Mouse (Mus musculus): ENCODE measurements at regions not wholly inside any gene's neighbourhood (a gene's known extent, or its start where the extent isn't known, plus 50 kb on each side); places are given as distances from the start of the nearest gene placed in this dataset.

GRCm38 (mm10) chr15:57644331-57644953 lies 167.0 kb upstream of the Slc22a22 start:
- no peak for ATAC-seq
- Histone ChIP-seq H3K9ac (ENCODE audit: low read depth, low read length) (no peak overlapping the region), H3K4me3 (ENCODE audit: low read length) (no peak overlapping the region), H3K4me1 (ENCODE audit: control insufficient read depth, insufficient read depth, low read length) (no peaks in the 10 kb centered on the region), H3K27me3 (replicated peaks; ENCODE audit: control insufficient read depth, insufficient read depth, low read length) (no peaks in the 10 kb centered on the region), H3K4me2 (ENCODE audit: low read depth, low read length) (no peak overlapping the region), H3K27ac (ENCODE audit: low read length) (no peak overlapping the region), H3K36me3 (ENCODE audit: control insufficient read depth, insufficient read depth, low read length) (no peaks in the 10 kb centered on the region), H3K9me3 (ENCODE audit: control insufficient read depth, low read length) (no peaks in the 10 kb centered on the region)
- WGBS = 58% methylated on average over 11 of the region's 11 CpGs

GRCm38 (mm10) chr15:57639115-57639514 lies 161.7 kb upstream of the Slc22a22 start:
- H3K9me3 ChIP-seq (ENCODE audit: control insufficient read depth, low read length) = no peaks in the 10 kb centered on the region
- H3K4me3 ChIP-seq (ENCODE audit: low read length) = no peak overlapping the region
- no peak overlapping the region for H3K4me2 ChIP-seq (ENCODE audit: low read depth, low read length)
- no peaks in the 10 kb centered on the region for H3K27me3 ChIP-seq (replicated peaks; ENCODE audit: control insufficient read depth, insufficient read depth, low read length)
- H3K36me3 ChIP-seq (ENCODE audit: control insufficient read depth, insufficient read depth, low read length) = no peaks in the 10 kb centered on the region
- no peak overlapping the region for H3K27ac ChIP-seq (ENCODE audit: low read length)
- H3K9ac ChIP-seq (ENCODE audit: low read depth, low read length) = no peak overlapping the region
- WGBS = 67% methylated on average over 7 of the region's 7 CpGs
- ATAC-seq = no peak
- H3K4me1 ChIP-seq (ENCODE audit: control insufficient read depth, insufficient read depth, low read length) = no peaks in the 10 kb centered on the region

DNA sequence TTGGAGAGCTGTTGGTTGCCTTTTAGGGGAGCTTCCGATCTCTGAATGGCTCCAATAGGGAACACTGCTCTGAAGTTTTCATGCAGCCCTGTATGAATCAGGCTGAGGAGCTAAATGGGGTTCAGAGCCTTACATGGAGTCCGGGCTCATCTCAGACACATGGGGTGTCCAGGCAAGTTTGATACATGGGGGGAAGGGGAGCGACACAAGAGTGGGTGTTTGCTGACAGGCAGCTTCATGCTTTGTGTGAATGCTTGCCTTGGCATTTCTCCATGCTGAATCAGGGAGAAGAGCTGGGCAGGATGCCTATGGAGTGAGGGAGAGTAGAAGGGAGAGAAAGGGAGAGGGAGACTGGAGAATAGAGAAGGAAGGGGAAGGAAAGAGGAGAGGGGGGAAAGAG lies 155.6 kb upstream of the Slc22a22 start:
- no peak for ATAC-seq
- Histone ChIP-seq H3K9me3 (ENCODE audit: control insufficient read depth, low read length) (no peaks in the 10 kb centered on the region), H3K27me3 (replicated peaks; ENCODE audit: control insufficient read depth, insufficient read depth, low read length) (no peaks in the 10 kb centered on the region), H3K4me2 (ENCODE audit: low read depth, low read length) (no peak overlapping the region), H3K4me3 (ENCODE audit: low read length) (no peak overlapping the region), H3K9ac (ENCODE audit: low read depth, low read length) (no peak overlapping the region), H3K36me3 (ENCODE audit: control insufficient read depth, insufficient read depth, low read length) (no peaks in the 10 kb centered on the region), H3K4me1 (ENCODE audit: control insufficient read depth, insufficient read depth, low read length) (no peaks in the 10 kb centered on the region), H3K27ac (ENCODE audit: low read length) (no peak overlapping the region)
- 78% methylated on average over 3 of the region's 3 CpGs for WGBS

DNA sequence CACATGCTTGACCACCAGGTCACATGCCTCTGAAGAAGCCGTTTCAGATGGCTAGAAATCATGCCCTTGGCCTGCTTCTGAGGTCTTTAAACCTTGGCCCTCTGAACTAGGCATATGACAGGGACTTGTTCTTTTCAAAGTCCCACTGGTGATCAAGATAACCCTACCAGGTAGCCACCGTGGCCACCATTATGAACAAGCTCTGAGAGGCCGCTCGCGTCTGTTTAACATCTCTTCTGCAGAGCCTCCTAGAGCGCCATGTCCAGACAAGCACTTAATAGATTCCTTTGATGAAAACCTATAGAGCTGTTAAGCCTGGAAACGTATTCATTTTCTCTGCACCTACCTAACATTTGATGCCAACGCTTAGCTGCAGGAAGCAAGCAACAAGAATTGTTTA lies 155.1 kb upstream of the Slc22a22 start:
- Histone ChIP-seq H3K4me1 (ENCODE audit: control insufficient read depth, insufficient read depth, low read length) (no peaks in the 10 kb centered on the region), H3K36me3 (ENCODE audit: control insufficient read depth, insufficient read depth, low read length) (no peaks in the 10 kb centered on the region), H3K4me2 (ENCODE audit: low read depth, low read length) (no peak overlapping the region), H3K27me3 (replicated peaks; ENCODE audit: control insufficient read depth, insufficient read depth, low read length) (no peaks in the 10 kb centered on the region), H3K9ac (ENCODE audit: low read depth, low read length) (no peak overlapping the region), H3K9me3 (ENCODE audit: control insufficient read depth, low read length) (no peaks in the 10 kb centered on the region), H3K27ac (ENCODE audit: low read length) (no peak overlapping the region), H3K4me3 (ENCODE audit: low read length) (no peak overlapping the region)
- ATAC-seq = no peak
- 81% methylated on average over 8 of the region's 8 CpGs for WGBS

DNA sequence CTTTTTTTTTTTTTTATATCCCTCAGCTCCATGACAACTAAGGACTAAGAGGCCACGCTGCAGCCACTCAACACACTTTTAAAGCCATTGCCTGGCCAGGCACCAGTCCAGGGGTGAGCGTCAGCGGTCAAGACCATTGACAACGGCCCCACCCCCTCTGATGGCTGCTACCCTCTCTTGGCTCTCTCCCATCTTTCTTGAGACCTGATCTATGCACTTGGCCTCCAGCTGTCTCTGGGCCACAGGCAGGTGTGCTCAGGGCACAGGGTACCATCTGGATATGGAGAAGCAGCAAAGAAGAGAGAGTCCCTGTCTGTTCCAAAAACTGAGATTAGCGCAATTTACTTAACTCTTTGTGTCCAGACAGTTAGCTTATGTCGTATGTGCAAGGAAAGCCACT lies 141.0 kb upstream of the Slc22a22 start:
- no peaks in the 10 kb centered on the region for H3K9me3 ChIP-seq (ENCODE audit: control insufficient read depth, low read length)
- no peak for ATAC-seq
- 79% methylated on average over 6 of the region's 6 CpGs for WGBS
- no peak overlapping the region for H3K27ac ChIP-seq (ENCODE audit: low read length)
- H3K4me3 ChIP-seq (ENCODE audit: low read length) = no peak overlapping the region
- no peak overlapping the region for H3K9ac ChIP-seq (ENCODE audit: low read depth, low read length)
- no peaks in the 10 kb centered on the region for H3K36me3 ChIP-seq (ENCODE audit: control insufficient read depth, insufficient read depth, low read length)
- H3K4me1 ChIP-seq (ENCODE audit: control insufficient read depth, insufficient read depth, low read length) = no peaks in the 10 kb centered on the region
- no peak overlapping the region for H3K4me2 ChIP-seq (ENCODE audit: low read depth, low read length)
- H3K27me3 ChIP-seq (replicated peaks; ENCODE audit: control insufficient read depth, insufficient read depth, low read length) = no peaks in the 10 kb centered on the region

DNA sequence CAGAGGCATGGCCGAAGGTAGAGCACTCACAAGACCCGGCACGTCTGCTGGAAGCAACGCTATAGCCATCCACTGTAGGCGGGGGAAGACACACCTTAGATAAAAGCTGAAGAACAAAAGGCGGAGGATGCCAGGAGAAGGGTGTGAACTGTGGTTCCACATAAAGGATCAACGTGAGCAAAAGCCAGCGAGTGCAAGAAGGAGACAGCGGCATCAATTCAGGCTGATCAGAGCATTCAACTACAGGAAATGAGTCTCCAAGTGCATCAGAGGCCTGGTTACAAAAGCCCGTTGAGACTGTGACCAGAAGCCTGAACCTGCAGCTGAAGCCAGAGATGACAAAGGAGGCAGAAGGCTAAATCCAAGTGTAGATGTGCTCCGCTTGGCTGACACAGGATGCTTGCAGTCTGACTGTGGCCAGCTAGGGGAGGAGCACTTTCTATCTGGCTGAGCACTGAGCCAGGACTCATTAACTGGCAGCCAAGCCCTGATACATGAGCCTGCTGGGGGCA lies 139.5 kb upstream of the Slc22a22 start:
- Histone ChIP-seq H3K4me1 (ENCODE audit: control insufficient read depth, insufficient read depth, low read length) (no peaks in the 10 kb centered on the region), H3K27ac (ENCODE audit: low read length) (no peak overlapping the region), H3K36me3 (ENCODE audit: control insufficient read depth, insufficient read depth, low read length) (no peaks in the 10 kb centered on the region), H3K9ac (ENCODE audit: low read depth, low read length) (no peak overlapping the region), H3K4me2 (ENCODE audit: low read depth, low read length) (no peak overlapping the region), H3K27me3 (replicated peaks; ENCODE audit: control insufficient read depth, insufficient read depth, low read length) (no peaks in the 10 kb centered on the region), H3K4me3 (ENCODE audit: low read length) (no peak overlapping the region), H3K9me3 (ENCODE audit: control insufficient read depth, low read length) (no peaks in the 10 kb centered on the region)
- no peak for ATAC-seq
- WGBS = 54% methylated on average over 11 of the region's 11 CpGs

DNA sequence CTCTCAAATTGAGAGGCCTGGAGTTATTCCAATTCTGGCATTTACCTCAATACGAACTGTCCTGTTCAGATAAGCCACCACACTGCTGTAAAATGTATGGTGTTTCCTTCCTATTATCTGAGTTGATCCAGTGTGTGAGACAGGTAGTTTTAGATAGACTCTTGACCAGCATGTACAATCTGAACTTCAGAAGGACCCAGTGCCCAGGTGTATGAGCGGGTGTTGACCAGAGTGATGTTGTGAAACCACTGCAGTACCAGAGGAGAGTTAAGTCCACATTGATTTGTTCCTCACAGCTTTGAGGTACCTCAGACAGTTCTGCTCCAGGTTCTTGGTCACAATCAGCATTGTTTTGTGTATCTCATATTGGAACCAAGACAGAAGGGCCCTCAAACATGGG lies 132.6 kb upstream of the Slc22a22 start:
- no peaks in the 10 kb centered on the region for H3K9me3 ChIP-seq (ENCODE audit: control insufficient read depth, low read length)
- H3K9ac ChIP-seq (ENCODE audit: low read depth, low read length) = no peak overlapping the region
- no peak overlapping the region for H3K4me2 ChIP-seq (ENCODE audit: low read depth, low read length)
- H3K4me3 ChIP-seq (ENCODE audit: low read length) = no peak overlapping the region
- H3K27ac ChIP-seq (ENCODE audit: low read length) = no peak overlapping the region
- H3K27me3 ChIP-seq (replicated peaks; ENCODE audit: control insufficient read depth, insufficient read depth, low read length) = no peaks in the 10 kb centered on the region
- WGBS = 86% methylated on average over 2 of the region's 2 CpGs
- no peaks in the 10 kb centered on the region for H3K36me3 ChIP-seq (ENCODE audit: control insufficient read depth, insufficient read depth, low read length)
- ATAC-seq = no peak
- no peaks in the 10 kb centered on the region for H3K4me1 ChIP-seq (ENCODE audit: control insufficient read depth, insufficient read depth, low read length)

DNA sequence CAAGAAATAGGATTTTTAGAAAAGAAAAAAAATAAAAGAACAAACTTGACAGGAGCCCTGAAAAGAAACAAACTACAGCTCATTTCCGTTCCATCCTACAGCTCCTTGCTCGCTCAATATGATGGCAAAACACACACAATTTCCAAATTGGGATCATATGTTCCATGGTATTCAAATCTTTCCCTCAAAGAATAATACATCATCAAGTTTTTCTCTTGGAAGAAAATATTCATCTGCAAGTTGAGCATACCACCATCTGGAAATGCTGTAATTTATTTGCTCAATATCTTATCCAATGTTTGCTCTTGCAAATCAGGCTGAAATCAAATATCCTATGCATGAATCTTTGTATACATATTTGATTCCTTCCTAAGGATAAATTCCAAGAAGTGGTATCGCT lies 131.1 kb upstream of the Slc22a22 start:
- no peak overlapping the region for H3K4me3 ChIP-seq (ENCODE audit: low read length)
- no peaks in the 10 kb centered on the region for H3K36me3 ChIP-seq (ENCODE audit: control insufficient read depth, insufficient read depth, low read length)
- ATAC-seq = no peak
- H3K27ac ChIP-seq (ENCODE audit: low read length) = no peak overlapping the region
- no peaks in the 10 kb centered on the region for H3K27me3 ChIP-seq (replicated peaks; ENCODE audit: control insufficient read depth, insufficient read depth, low read length)
- no peak overlapping the region for H3K9ac ChIP-seq (ENCODE audit: low read depth, low read length)
- H3K4me1 ChIP-seq (ENCODE audit: control insufficient read depth, insufficient read depth, low read length) = no peaks in the 10 kb centered on the region
- 82% methylated on average over 3 of the region's 3 CpGs for WGBS
- no peak overlapping the region for H3K4me2 ChIP-seq (ENCODE audit: low read depth, low read length)
- no peaks in the 10 kb centered on the region for H3K9me3 ChIP-seq (ENCODE audit: control insufficient read depth, low read length)

GRCm38 (mm10) chr15:57600562-57600961 lies 123.1 kb upstream of the Slc22a22 start:
- Histone ChIP-seq H3K4me3 (ENCODE audit: low read length) (no peak overlapping the region), H3K9me3 (ENCODE audit: control insufficient read depth, low read length) (no peaks in the 10 kb centered on the region), H3K4me1 (ENCODE audit: control insufficient read depth, insufficient read depth, low read length) (no peaks in the 10 kb centered on the region), H3K9ac (ENCODE audit: low read depth, low read length) (no peak overlapping the region), H3K4me2 (ENCODE audit: low read depth, low read length) (no peak overlapping the region), H3K36me3 (ENCODE audit: control insufficient read depth, insufficient read depth, low read length) (no peaks in the 10 kb centered on the region), H3K27ac (ENCODE audit: low read length) (no peak overlapping the region), H3K27me3 (replicated peaks; ENCODE audit: control insufficient read depth, insufficient read depth, low read length) (no peaks in the 10 kb centered on the region)
- WGBS = 19% methylated on average over 6 of the region's 6 CpGs
- ATAC-seq = no peak

Data from intestine, embryonic 16.5 days (tissue).